Mouse (Mus musculus) small intestine, adult 2 months (tissue): ENCODE data around the gene Mansc1. TPM values are rescaled to one million over a fixed set of nuclear protein-coding genes. Genes with fewer than 3 reads are reported as not detected.

Source experiments
- H3K27ac ChIP-seq: fragments of 200-500 bp; 2 replicates; pipeline ENCODE4 v1.5.1; 2012; ENCODE audit warnings: low read depth, low read length, control low read depth, inconsistent platforms; ENCODE audit not compliant: insufficient read depth
- H3K27me3 ChIP-seq: fragments of 200-500 bp; 2 replicates; pipeline ENCODE4 v1.6.1; 2012; ENCODE audit warnings: mild to moderate bottlenecking, moderate library complexity, low read length, inconsistent platforms; ENCODE audit not compliant: control insufficient read depth, insufficient read depth
- H3K36me3 ChIP-seq: fragments of 200-500 bp; 2 replicates; pipeline ENCODE4 v1.6.1; 2012; ENCODE audit warnings: mild to moderate bottlenecking, low read length, control low read depth, inconsistent platforms; ENCODE audit not compliant: control insufficient read depth, insufficient read depth
- H3K4me1 ChIP-seq: fragments of 200-500 bp; 2 replicates; pipeline ENCODE4 v1.6.1; 2012; ENCODE audit warnings: low read length, inconsistent platforms, mixed read lengths; ENCODE audit not compliant: control insufficient read depth, insufficient read depth, insufficient read length
- H3K4me3 ChIP-seq: fragments of 200-500 bp; 2 replicates; pipeline ENCODE4 v1.5.1; 2012; ENCODE audit warnings: low read depth, mild to moderate bottlenecking, control low read depth, inconsistent platforms, low read length, moderate library complexity
- CTCF ChIP-seq: fragments of 200-500 bp; IDR thresholded peaks from 2 replicates; pipeline ENCODE4 v1.5.1; 2012; ENCODE audit warnings: low read depth, mild to moderate bottlenecking, control low read depth, inconsistent platforms, low read length, moderate library complexity, mixed read lengths; ENCODE audit not compliant: insufficient replicate concordance, insufficient read length; ENCODE audit errors: extremely low read depth
- POLR2A ChIP-seq: fragments of 200-500 bp; IDR thresholded peaks from 2 replicates; pipeline ENCODE4 v1.6.1; 2012; ENCODE audit warnings: low read depth, mild to moderate bottlenecking, control low read depth, inconsistent platforms, low read length, moderate library complexity
- WGBS: fragments of 180-500 bp; shearing (Covaris S2); methylation state at CpG from one replicate; pipeline ENCODE4 v1.1.7; 2018; 5-methylcytosine and 5-hydroxymethylcytosine counted together
- polyA plus RNA-seq: library from polyadenylated mRNA; depleted of rRNA; stranded (reverse); fragments of >200 nt; gene quantifications from 2 replicates; pipeline ENCODE4 v1.2.3, GENCODE M21; 2012

The Mansc1 gene
- polyA plus RNA-seq, 1 experiment: 6.9 TPM

- no peak for TF ChIP-seq POLR2A
- TF ChIP-seq CTCF: peak; percentile 43; the same call in 1 of the 2 replicates
- 63% methylated on average over 9 of the region's 9 CpGs for WGBS
- H3K4me1 ChIP-seq: peaks cover 10% of the 10 kb centered on the region; the same call in 1 of the 2 replicates
Observed at GRCm38 (mm10) chr6:134606949-134607746, 25.1 kb downstream of the Mansc1 start.

DNA sequence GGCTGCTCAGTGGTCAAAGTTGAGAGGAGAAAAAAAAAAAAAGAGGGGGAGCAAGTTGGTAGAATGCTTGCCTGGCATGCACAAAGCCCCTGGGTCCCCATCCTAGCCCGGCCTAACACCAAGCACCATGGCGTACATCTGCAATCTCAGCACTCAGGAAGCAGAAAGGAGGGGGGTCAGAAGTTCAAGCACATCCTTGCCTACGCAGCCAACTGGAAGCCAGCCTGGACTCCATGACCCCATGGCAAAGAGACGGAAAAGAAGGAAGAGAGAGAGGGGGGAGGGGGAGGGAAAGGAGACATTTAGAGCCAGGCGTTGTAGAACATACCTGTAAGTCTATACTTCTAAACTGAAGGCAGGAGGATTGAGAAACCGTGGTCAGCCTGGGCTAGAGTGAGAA lies 25.7 kb downstream of the Mansc1 start:
- peaks cover 10% of the 10 kb centered on the region; the same call in 1 of the 2 replicates for H3K4me1 ChIP-seq
- WGBS: 72% methylated on average over 6 of the region's 6 CpGs
- no peak overlapping the region for H3K27ac ChIP-seq
- no peak overlapping the region for H3K4me3 ChIP-seq
- H3K36me3 ChIP-seq: peaks cover 5% of the 10 kb centered on the region; the same call in 1 of the 2 replicates
- no peak for TF ChIP-seq POLR2A
- TF ChIP-seq CTCF: no peak
- H3K27me3 ChIP-seq: no peaks in the 10 kb centered on the region

More at GRCm38 (mm10) chr6:134606949-134607746, 25.1 kb downstream of the Mansc1 start:
- H3K27me3 ChIP-seq: no peaks in the 10 kb centered on the region
- H3K36me3 ChIP-seq: peaks cover 5% of the 10 kb centered on the region; the same call in 1 of the 2 replicates
- no peak overlapping the region for H3K4me3 ChIP-seq
- no peak overlapping the region for H3K27ac ChIP-seq

- no peaks in the 10 kb centered on the region for H3K27me3 ChIP-seq
- H3K4me1 ChIP-seq: peaks cover 9% of the 10 kb centered on the region; the same call in 1 of the 2 replicates
- H3K36me3 ChIP-seq: 0 out of 2 replicates have a peak, but pooled peaks cover 2% of the 10 kb centered on the region
- 97% methylated on average over 3 of the region's 3 CpGs for WGBS
- no peak overlapping the region for H3K27ac ChIP-seq
- H3K4me3 ChIP-seq: no peak overlapping the region
- TF ChIP-seq POLR2A (no peak), CTCF (no peak)
Observed at GRCm38 (mm10) chr6:134605196-134605595, 27.1 kb downstream of the Mansc1 start.

DNA sequence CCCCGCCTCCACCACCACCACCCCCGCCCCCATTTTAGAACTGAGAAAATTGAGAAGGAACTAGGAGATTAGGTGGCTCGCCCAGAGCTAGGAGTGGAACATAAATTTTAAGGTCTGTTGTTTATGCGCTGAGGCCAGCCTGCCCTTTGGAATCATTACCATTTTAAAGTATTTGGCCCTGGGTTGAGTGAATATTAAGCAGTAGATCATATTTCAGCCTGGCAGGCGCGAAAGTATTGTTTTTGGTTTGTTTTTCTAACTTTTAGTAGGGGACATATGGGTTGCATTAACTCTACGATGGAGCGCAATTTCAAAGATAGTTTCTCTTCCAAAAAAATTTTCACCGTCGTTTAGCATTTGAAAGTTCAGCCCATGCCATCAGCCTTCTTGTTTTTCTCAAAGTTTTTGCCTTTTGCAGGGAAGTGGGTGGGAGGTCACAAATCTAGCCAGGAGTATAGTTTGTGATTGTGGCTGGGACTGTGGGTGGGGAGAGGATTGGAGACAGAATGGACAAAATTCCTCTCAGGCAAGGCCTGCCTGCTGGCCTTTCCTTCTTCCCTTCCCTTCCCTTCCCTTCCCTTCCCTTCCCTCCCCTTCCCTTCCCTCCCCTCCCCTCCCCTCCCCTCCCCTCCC lies 29.8 kb downstream of the Mansc1 start:
- H3K4me3 ChIP-seq: no peak overlapping the region
- H3K4me1 ChIP-seq: peaks cover 16% of the 10 kb centered on the region; the same call in 1 of the 2 replicates
- WGBS: 34% methylated on average over 10 of the region's 10 CpGs
- no peaks in the 10 kb centered on the region for H3K36me3 ChIP-seq
- H3K27ac ChIP-seq: no peak overlapping the region
- H3K27me3 ChIP-seq: no peaks in the 10 kb centered on the region
- TF ChIP-seq POLR2A (no peak), CTCF (no peak)

GRCm38 (mm10) chr6:134601766-134602165 lies 30.5 kb downstream of the Mansc1 start:
- no peaks in the 10 kb centered on the region for H3K27me3 ChIP-seq
- peaks cover 18% of the 10 kb centered on the region; the same call in 1 of the 2 replicates for H3K4me1 ChIP-seq
- no peak for TF ChIP-seq CTCF
- no peak for TF ChIP-seq POLR2A
- H3K4me3 ChIP-seq: no peak overlapping the region
- no peaks in the 10 kb centered on the region for H3K36me3 ChIP-seq
- H3K27ac ChIP-seq: peak overlapping the region; percentile 54
- WGBS: 16% methylated on average over 3 of the region's 3 CpGs

DNA sequence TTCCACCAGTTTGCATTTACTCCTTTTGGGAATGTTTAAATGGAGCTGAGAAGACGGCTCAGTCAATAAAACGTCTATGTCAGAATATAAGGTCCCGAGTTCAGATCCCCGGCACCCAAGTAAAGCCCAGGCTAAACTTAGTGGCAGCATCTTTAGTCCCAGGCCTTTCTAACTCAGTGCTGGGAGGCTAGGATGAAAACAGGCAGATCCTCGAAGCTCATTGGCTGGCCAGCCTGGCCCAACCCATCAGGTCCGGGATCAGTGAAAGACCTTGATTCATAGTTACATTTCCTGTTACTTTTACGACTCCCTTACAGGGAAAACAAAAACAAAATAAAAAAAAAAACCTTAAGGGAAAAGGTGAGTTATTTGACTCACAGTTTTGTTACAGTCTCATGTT lies 31.2 kb downstream of the Mansc1 start:
- 52% methylated on average over 7 of the region's 7 CpGs for WGBS
- no peak overlapping the region for H3K4me3 ChIP-seq
- H3K4me1 ChIP-seq: peaks cover 15% of the 10 kb centered on the region; the same call in 1 of the 2 replicates
- TF ChIP-seq POLR2A (no peak), CTCF (no peak)
- H3K36me3 ChIP-seq: no peaks in the 10 kb centered on the region
- no peaks in the 10 kb centered on the region for H3K27me3 ChIP-seq
- peak overlapping the region; percentile 54 for H3K27ac ChIP-seq

- Histone ChIP-seq H3K4me3 (no peak overlapping the region), H3K36me3 (no peaks in the 10 kb centered on the region), H3K4me1 (peaks cover 15% of the 10 kb centered on the region; the same call in 1 of the 2 replicates), H3K27ac (no peak overlapping the region), H3K27me3 (no peaks in the 10 kb centered on the region)
- no peak for TF ChIP-seq CTCF
- TF ChIP-seq POLR2A: no peak
- WGBS: 14% methylated on average over 1 of the region's 1 CpGs
Observed at GRCm38 (mm10) chr6:134599239-134599638, 33.0 kb downstream of the Mansc1 start.
